Mouse (Mus musculus) spleen, adult 12 weeks (tissue): Measurements from ENCODE around the gene Trpv5.
A peak's percentile ranks its signal among the peaks of the same experiment; 100 is the strongest.

ENCODE experiments used
- DNase-seq: peaks from one replicate; pipeline ENCODE4 v3.0.0; 2022; ENCODE audit warnings: low spot score

Trpv5 gene

DNA sequence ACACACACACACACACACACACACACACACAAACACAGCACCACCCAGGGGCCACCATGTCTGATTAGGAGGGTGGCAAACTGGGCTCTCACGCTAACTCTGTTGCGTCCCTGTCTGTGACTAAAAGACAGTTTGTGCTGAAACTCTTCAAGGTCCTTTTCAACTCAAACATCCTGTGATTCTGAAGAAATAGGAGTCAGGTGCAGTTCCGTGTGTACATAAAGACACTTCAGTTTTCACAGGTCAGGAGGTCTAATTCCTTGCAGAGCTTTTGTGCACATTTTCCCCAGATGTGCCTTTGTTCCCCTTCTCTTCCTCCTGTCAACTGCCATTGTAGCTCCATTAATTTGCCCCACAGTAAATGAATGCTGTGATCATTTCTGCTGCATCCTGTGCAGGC lies 40.1 kb downstream of the Trpv5 start:
- DNase-seq, result no peak

DNA sequence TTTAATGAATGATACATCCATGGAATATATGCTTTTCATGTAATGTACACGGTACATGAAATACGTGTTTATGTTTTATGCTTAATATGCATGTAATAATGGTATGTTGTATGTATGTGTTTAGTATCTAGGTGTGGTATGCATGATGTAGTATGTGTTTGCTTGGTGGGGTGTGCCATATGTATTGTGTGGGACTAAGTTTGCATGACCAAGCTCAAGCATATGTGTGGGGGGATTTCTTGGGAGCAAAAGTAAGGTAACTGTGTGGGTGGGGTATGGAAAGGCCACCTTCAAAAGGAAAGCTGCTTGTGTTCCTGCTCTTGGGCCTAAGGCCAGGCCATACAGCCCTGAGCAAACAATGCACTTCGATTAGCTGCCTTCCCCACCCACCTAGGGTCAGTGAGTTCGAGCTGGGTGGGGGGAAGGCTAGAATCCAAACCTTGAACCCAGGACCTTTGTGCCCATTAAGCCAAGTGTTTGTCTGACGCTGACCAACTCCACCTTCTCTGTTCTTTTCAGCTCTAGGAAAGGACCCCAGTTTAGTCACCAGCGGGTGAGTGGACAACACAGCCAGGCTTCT lies 42.6 kb downstream of the Trpv5 start:
- DNase-seq, result no peak

DNA sequence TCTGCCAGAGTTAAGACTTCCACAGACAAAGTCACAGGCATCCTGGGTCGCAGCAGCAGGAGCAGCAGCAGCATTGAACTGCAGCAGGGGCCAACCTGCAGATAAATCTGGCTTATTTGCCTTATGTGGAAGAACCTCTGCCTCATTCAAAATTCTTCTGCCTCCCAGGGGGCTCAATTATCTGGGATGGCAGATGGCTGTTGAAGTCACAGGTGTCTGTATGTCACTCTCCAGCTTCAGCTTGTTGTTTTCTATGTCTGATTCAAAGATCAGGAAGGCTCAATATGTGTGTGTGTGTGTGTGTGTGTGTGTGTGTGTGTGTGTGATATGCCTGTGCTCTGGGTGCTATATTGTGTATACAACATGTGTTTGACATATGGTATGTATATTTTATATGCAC lies 43.2 kb downstream of the Trpv5 start:
- DNase-seq, result no peak

DNA sequence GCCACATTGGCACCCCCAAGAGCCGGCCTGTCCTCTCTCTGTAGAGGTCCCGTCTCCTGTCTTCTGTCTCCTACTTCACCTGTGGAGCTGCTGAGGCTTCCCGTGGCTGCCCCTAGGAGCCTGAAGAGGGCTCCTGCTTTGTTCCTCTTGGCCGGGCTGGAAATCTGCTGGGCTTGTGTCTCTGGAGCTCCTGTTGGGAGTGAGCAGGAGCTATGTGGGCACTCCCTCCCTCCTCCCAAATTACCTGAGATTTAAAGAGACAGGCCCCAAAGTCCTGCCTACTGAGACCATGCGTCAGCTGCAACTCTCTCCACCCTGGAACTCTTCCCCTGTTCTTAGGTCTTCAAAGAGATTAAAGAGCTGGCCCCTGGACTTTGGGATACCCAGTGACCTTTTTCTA lies 44.4 kb downstream of the Trpv5 start, which contains the start of gene Trpv6:
Trpv6 (minus strand) TSS at position 228 of the 400 bp plus-strand sequence.
- DNase-seq, result no peak

DNA sequence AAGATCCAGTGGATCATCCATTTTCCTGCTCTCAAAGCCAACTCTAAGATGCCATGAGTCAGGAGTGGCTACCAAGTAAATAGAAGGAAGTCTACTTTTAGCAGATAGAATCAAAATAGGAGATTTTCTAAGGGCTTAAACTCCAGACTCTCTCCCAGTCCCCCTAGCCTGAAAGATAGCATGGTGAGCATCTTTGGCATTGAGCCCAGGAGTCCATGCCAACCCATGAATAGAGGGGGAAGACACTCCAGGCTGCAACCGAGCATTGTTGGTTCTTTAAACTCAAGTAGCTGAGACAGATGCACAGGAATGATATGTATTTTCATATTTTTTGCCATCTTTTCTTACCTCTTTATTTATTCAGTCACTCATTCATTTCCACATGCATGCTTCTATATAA lies 45.4 kb downstream of the Trpv5 start:
- DNase-seq, result no peak

DNA sequence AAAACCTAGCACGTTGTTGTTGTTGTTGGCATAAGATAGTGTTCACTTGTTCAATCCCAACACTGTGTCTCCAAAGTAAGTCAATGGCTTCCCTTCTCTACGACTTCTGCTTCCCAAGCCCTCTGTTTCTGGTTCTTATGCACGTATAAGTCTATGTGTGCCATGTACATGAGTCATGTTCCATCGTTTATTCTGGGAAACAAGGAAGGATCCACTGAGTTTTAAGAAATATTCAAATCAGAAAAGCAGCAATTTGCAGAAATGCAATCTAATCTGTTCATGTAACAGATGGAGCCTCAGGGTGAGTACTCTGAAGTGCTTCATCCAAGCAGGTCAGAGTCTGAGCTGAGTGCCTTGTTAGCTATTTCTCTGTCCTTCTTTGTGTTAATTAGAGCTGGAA lies 49.0 kb downstream of the Trpv5 start:
- no peak for DNase-seq

DNA sequence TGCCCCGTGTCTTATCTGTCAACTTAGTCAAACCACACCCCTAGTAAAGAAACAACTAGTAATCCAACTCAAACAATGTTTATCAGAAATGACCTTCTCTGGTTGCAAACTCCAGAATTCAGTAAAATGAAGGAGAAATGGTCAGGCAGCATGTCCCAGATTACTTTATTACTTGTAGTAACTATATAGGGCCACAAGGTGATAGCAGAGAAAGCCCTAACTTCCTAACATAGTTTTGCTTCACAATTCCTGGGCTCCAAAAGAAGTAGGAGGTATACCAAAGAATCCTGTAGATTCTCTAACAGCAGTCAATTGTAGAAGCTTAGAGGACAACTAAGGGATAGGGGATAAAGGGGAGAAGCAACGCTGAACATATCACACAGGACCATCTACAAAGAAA lies 49.8 kb downstream of the Trpv5 start:
- DNase-seq, result no peak

DNA sequence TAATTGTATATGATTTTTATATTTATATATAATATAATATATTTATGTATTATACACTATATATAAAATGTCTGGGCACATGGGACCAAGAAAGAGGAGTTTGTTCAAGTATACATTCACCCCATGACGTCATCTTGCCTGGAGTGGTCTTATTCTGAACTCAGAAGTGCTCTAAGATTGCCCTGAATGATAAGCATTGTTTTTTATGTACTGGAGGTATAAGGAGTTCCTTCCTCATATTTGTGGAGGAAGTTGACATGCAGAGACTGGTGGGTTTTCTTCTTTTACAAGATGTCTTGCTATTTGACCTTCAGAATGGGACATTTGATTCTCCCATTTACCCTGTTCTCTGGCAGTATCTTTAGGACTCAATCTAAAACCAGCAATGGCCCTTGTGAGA lies 52.4 kb downstream of the Trpv5 start:
- no peak for DNase-seq

DNA sequence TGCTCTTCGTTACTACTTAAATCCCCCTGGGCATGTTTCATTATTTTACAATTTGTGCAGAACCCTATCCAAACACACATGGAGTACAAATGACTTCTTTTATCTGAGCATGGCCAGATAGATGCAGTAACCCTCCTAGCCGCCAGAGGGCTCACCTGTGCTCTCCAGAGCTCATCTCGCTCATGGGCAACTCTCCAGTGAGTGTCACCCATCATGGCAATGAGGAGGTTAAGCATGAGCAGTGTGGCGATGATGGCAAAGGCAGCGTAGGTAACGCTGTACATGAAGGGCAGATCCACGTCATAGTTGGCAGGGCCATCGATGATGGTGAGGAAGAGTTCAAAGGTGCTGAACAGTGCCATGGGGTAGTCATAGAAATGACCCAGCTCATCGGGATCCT lies 57.9 kb downstream of the Trpv5 start:
- no peak for DNase-seq

DNA sequence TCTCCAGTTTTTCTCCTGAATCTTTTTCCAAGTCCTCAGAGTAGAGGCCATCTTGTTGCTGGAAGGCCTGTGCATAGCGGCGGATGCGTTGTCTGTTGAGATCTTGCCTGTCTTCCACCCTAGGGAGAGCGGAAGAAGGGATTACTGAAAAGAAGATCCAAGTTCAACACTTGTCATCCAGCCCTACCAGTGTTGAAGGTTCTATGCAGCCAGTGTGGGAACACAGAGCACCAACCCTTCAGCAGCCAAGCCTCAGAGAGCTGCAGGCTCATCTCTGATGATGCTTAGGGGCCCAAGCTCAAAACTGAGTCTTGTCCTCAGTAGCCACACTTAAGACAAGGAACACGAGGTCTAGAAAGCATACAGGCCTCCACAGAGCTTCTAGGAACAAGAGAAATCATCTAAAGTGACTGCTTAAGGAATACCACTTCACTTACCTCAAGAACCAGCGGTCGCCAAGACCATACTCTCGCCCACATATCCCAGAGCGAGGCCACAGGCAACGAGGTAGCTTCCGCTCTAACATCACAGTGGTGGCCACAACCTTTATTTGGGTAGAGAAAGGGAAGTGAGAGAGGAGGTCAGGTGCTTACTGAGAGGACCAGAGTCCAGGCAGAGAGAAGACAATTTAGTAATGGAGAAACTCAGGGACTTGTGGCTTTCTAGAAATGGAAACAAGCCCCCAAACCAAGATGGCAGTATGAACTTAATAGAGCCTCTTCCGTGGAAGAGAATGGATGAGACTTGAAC lies 59.2 kb downstream of the Trpv5 start:
- DNase-seq, result no peak

DNA sequence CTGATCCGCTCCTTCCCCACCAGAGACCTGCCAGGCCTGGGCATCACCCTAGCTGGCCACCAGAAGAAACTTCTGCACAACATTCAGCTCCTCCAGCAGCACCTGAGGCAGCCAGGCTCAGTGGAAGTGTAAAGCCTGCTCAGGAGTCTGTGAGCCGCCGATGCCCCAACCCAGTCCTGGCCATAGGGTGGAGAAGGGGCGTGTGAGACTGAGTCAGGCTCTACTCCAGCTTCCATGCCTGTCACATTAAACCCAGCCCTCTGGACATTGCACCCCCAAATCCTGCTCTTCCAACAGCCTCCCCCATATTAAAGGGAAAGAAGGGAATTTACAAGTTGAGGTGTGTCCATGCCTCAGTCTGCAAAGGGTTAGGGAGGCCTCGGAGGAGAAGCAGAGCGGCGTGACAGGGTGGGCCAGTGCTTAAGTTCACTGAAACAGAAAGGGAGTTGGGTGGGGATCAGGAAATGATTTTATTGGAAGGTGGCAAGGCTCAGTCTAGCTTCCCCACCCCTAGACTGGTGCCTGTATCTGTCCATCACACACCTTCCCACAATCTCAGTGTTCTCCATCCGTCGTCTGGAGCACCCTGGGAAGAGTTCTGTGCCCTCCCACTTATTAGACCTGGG lies 60.3 kb downstream of the Trpv5 start:
- DNase-seq, result no peak

DNA sequence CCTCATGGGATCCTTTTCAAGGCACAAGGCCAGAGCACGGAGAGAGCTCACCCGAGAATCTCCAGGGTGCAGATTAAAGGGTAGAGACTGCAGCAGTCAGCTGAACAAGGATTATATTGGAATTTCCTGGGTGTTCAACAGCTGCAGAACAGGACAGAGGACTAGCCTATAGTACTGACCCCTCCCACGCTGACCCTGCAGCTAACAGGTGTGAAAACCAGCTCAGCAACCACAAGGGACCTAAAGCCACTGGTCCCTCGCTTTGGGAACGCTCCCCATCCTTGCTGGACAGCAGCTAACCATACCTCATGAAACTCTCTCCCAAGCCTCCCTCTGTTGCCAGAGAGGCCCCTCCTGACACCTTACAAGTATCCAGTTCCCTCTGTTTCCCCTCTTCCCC lies 72.9 kb downstream of the Trpv5 start:
- no peak for DNase-seq

DNA sequence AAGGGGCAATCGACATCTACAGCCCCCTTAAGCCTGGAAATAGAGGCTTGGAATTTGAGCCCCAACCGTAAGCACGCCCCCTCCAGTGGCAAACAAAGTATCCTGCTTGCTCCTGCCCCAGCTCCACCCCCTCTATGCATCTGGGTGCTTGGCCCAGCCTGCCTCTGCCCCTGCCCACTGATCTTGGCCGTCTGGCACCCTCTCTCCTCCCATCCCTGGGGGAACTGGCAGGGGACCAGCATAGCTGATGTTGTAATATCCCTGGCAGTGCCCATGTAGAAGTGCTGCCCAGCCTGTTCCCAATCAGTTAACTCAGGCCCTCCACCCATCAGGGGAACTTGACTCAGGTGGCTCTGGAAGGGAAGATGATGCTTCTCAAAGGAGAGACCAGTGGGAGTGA lies 74.4 kb downstream of the Trpv5 start:
- no peak for DNase-seq

DNA sequence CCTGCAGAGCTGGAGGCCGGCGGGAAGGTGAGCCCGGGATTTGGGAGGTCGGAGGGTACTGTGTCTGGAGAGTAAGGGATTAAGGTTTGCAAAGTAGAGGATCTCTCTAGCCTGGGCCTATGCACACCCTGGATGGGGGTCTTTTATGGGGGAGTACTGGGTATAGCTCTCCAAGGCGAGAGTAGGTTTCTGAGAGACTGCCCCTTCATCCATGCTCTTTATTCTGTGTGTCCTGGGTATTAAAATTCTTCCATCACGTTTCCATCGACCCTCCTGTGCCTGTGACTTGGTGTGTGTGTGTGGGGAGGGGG lies 74.8 kb downstream of the Trpv5 start:
- no peak for DNase-seq

DNA sequence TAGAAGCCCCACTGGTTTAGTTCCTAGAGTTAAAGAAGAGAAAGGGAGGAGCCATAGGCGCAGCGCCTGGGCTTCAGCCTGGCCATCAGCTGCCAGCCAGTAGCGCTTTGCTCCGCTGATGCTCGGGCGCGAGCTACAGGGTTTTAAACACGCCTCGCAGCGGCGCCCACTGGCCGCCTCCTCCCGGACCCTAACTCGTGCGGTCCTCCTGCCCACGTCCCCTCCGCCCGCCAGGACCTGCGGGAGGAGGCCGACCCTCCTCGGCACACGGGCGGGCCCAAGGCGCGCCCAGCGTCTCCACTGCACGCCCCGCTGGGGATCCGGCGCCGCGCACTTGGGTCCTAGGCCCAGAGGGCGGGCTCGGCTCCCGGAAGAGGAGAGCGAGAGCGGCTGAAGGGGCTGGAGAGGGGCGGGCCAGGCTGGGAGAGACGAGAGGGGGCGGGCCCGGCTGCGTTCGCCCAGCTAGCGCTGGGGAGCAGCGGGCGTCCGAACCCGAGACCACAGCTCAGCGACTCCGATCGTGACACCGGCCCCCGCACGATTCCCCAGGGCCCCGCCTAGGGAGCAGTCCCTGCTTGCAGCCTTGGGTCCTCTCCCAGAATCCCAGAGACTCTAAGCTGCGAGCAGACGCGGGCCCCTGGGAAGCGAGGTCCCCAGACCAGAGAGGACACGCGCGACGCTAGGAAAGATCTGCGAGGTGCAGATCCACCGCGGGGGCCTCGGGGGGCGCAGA lies 75.3 kb downstream of the Trpv5 start, which contains the start of gene Ephb6:
Ephb6 (plus strand) TSS at position 422 of the 733 bp plus-strand sequence.
- DNase-seq, result peak; percentile 21

DNA sequence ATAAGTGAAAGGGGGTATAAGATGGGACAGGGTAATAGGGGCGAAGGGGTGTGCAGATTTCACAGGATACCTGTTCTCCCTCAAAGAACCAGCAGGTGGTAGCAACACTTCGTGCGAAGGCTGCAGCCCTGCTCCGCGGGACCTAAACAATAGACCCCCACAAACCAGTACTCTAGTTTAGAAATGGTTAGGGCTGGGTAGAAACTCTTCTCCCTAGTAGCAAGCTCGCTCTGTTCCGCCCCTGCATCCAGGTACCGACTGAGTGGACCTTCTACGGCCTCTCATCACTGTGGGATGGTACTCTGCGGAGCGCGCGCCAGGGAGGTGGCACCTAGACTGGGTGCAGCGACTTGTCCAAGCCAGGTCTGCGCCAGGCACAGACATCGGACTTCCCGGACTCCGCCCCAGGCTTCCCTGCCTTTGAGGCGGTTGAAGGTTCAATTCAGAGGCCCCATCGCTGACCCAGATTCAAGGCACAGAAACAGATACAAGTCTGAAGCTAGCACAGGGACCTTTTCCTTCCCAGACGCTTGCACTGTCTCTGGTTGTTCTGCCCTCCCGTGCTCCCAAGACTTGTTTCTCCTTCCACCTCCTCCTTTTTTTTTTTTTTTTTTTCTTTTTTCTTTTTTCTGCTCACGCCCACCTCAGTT lies 76.0 kb downstream of the Trpv5 start:
- DNase-seq, result no peak
